Mouse (Mus musculus) G1E (cell line): ENCODE measurements around the gene Hoxa1.

Source experiments
- CTCF ChIP-seq: IDR thresholded peaks from 2 replicates; pipeline ENCODE4 v1.5.1; 2012; ENCODE audit warnings: low read depth, low read length, inconsistent platforms, mixed read lengths
- GATA1 ChIP-seq: IDR thresholded peaks from 2 replicates; pipeline ENCODE4 v1.6.1; 2012; ENCODE audit warnings: borderline replicate concordance, low read length, inconsistent platforms, mixed read lengths
- GATA2 ChIP-seq: IDR thresholded peaks from 2 replicates; pipeline ENCODE4 v1.6.1; 2012; ENCODE audit warnings: low read depth, low read length, inconsistent platforms, borderline replicate concordance
- TAL1 ChIP-seq: conservative IDR thresholded peaks from 2 replicates; pipeline ENCODE4 v1.6.1; 2012; ENCODE audit warnings: low read depth, low read length, inconsistent platforms, mixed read lengths

- TF ChIP-seq CTCF (no peak), GATA1 (no peak), TAL1 (no peak), GATA2 (no peak)
These were observed 8.4 kb upstream of the Hoxa1 start for GRCm38 (mm10) chr6:52166431-52167077.
